Mouse (Mus musculus): ENCODE data around the gene Cpa5. TPM values are rescaled to one million over a fixed set of nuclear protein-coding genes. Genes with fewer than 3 reads are reported as not detected.

Cpa5 gene
- polyA plus RNA-seq (2014; fragmentation: Nextera tagmentation; extraction: Ambion mirVana): 0.10 TPM in 2 replicates

- ATAC-seq (no peak), DNase-seq (ENCODE audit: low spot score) (no peak)
- Histone ChIP-seq H3K9me3 (replicated peaks; ENCODE audit: control insufficient read depth, low read length) (no peaks in the 10 kb centered on the region), H3K4me2 (ENCODE audit: low read length) (no peak within 1 kb of the TSS), H3K36me3 (ENCODE audit: control insufficient read depth, insufficient read depth, low read length) (no peaks in the 10 kb centered on the region), H3K27me3 (replicated peaks; ENCODE audit: control insufficient read depth, insufficient read depth, low read length) (no peaks in the 10 kb centered on the region), H3K4me3 (ENCODE audit: low read depth, low read length) (no peak within 1 kb of the TSS), H3K27ac (ENCODE audit: low read depth, low read length) (no peak within 1 kb of the TSS), H3K4me1 (ENCODE audit: control insufficient read depth, insufficient read depth, low read length) (peaks cover 9% of the 10 kb centered on the region), H3K9ac (ENCODE audit: low read length) (no peak within 1 kb of the TSS)
- 69% methylated on average over 7 of the region's 7 CpGs for WGBS
These were observed at the start of gene Cpa5 for GRCm38 (mm10) chr6:30610710-30611109. TSS of gene Cpa5 (plus strand) at chr6:30611010.

GRCm38 (mm10) chr6:30562132-30562531, 48.7 kb upstream of the Cpa5 start:
- ATAC-seq (no peak), DNase-seq (ENCODE audit: low spot score) (no peak)
- no peaks in the 10 kb centered on the region for H3K4me1 ChIP-seq (ENCODE audit: control insufficient read depth, insufficient read depth, low read length)
- no peaks in the 10 kb centered on the region for H3K36me3 ChIP-seq (ENCODE audit: control insufficient read depth, insufficient read depth, low read length)
- no peak overlapping the region for H3K4me2 ChIP-seq (ENCODE audit: low read length)
- WGBS: 77% methylated on average over 4 of the region's 4 CpGs
- no peaks in the 10 kb centered on the region for H3K9me3 ChIP-seq (replicated peaks; ENCODE audit: control insufficient read depth, low read length)
- no peak overlapping the region for H3K27ac ChIP-seq (ENCODE audit: low read depth, low read length)
- no peaks in the 10 kb centered on the region for H3K27me3 ChIP-seq (replicated peaks; ENCODE audit: control insufficient read depth, insufficient read depth, low read length)
- no peak overlapping the region for H3K4me3 ChIP-seq (ENCODE audit: low read depth, low read length)
- H3K9ac ChIP-seq (ENCODE audit: low read length): no peak overlapping the region

GRCm38 (mm10) chr6:30563575-30563974, 47.2 kb upstream of the Cpa5 start:
- Histone ChIP-seq H3K27me3 (replicated peaks; ENCODE audit: control insufficient read depth, insufficient read depth, low read length) (no peaks in the 10 kb centered on the region), H3K9me3 (replicated peaks; ENCODE audit: control insufficient read depth, low read length) (no peaks in the 10 kb centered on the region), H3K27ac (ENCODE audit: low read depth, low read length) (no peak overlapping the region), H3K4me1 (ENCODE audit: control insufficient read depth, insufficient read depth, low read length) (no peaks in the 10 kb centered on the region), H3K4me2 (ENCODE audit: low read length) (no peak overlapping the region), H3K4me3 (ENCODE audit: low read depth, low read length) (no peak overlapping the region), H3K9ac (ENCODE audit: low read length) (no peak overlapping the region), H3K36me3 (ENCODE audit: control insufficient read depth, insufficient read depth, low read length) (no peaks in the 10 kb centered on the region)
- no peak for ATAC-seq
- 91% methylated on average over 6 of the region's 6 CpGs for WGBS
- no peak for DNase-seq (ENCODE audit: low spot score)

- no peak for ATAC-seq
- 97% methylated on average over 6 of the region's 6 CpGs for WGBS
- H3K27me3 ChIP-seq (replicated peaks; ENCODE audit: control insufficient read depth, insufficient read depth, low read length): no peaks in the 10 kb centered on the region
- H3K9me3 ChIP-seq (replicated peaks; ENCODE audit: control insufficient read depth, low read length): no peaks in the 10 kb centered on the region
- no peaks in the 10 kb centered on the region for H3K4me1 ChIP-seq (ENCODE audit: control insufficient read depth, insufficient read depth, low read length)
- H3K36me3 ChIP-seq (ENCODE audit: control insufficient read depth, insufficient read depth, low read length): no peaks in the 10 kb centered on the region
- H3K4me3 ChIP-seq (ENCODE audit: low read depth, low read length): no peak overlapping the region
- no peak for DNase-seq (ENCODE audit: low spot score)
- H3K9ac ChIP-seq (ENCODE audit: low read length): no peak overlapping the region
- no peak overlapping the region for H3K27ac ChIP-seq (ENCODE audit: low read depth, low read length)
- H3K4me2 ChIP-seq (ENCODE audit: low read length): no peak overlapping the region
These were observed 46.8 kb upstream of the Cpa5 start for GRCm38 (mm10) chr6:30564051-30564450.

GRCm38 (mm10) chr6:30568069-30568468, 42.7 kb upstream of the Cpa5 start, which contains the start of gene Cpa4:
TSS of gene Cpa4 (plus strand) at chr6:30568369.
- H3K9ac ChIP-seq (ENCODE audit: low read length): no peak within 1 kb of the TSS
- no peaks in the 10 kb centered on the region for H3K9me3 ChIP-seq (replicated peaks; ENCODE audit: control insufficient read depth, low read length)
- H3K36me3 ChIP-seq (ENCODE audit: control insufficient read depth, insufficient read depth, low read length): no peaks in the 10 kb centered on the region
- DNase-seq (ENCODE audit: low spot score) (no peak), ATAC-seq (no peak)
- no peaks in the 10 kb centered on the region for H3K27me3 ChIP-seq (replicated peaks; ENCODE audit: control insufficient read depth, insufficient read depth, low read length)
- H3K27ac ChIP-seq (ENCODE audit: low read depth, low read length): no peak within 1 kb of the TSS
- H3K4me2 ChIP-seq (ENCODE audit: low read length): no peak within 1 kb of the TSS
- WGBS: 59% methylated on average over 5 of the region's 5 CpGs
- H3K4me1 ChIP-seq (ENCODE audit: control insufficient read depth, insufficient read depth, low read length): peaks cover 9% of the 10 kb centered on the region
- H3K4me3 ChIP-seq (ENCODE audit: low read depth, low read length): no peak within 1 kb of the TSS

- DNase-seq (ENCODE audit: low spot score): no peak
- Histone ChIP-seq H3K27me3 (replicated peaks; ENCODE audit: control insufficient read depth, insufficient read depth, low read length) (no peaks in the 10 kb centered on the region), H3K36me3 (ENCODE audit: control insufficient read depth, insufficient read depth, low read length) (no peaks in the 10 kb centered on the region), H3K27ac (ENCODE audit: low read depth, low read length) (no peak overlapping the region), H3K9ac (ENCODE audit: low read length) (no peak overlapping the region), H3K9me3 (replicated peaks; ENCODE audit: control insufficient read depth, low read length) (no peaks in the 10 kb centered on the region), H3K4me1 (ENCODE audit: control insufficient read depth, insufficient read depth, low read length) (peaks cover 15% of the 10 kb centered on the region), H3K4me3 (ENCODE audit: low read depth, low read length) (no peak overlapping the region), H3K4me2 (ENCODE audit: low read length) (no peak overlapping the region)
- no peak for ATAC-seq
- WGBS: 92% methylated on average over 10 of the region's 10 CpGs
These were observed 41.5 kb upstream of the Cpa5 start for GRCm38 (mm10) chr6:30569331-30569730.

GRCm38 (mm10) chr6:30570012-30570411, 40.8 kb upstream of the Cpa5 start:
- no peak overlapping the region for H3K4me2 ChIP-seq (ENCODE audit: low read length)
- H3K9me3 ChIP-seq (replicated peaks; ENCODE audit: control insufficient read depth, low read length): no peaks in the 10 kb centered on the region
- WGBS: 98% methylated on average over 5 of the region's 5 CpGs
- no peak overlapping the region for H3K9ac ChIP-seq (ENCODE audit: low read length)
- H3K27me3 ChIP-seq (replicated peaks; ENCODE audit: control insufficient read depth, insufficient read depth, low read length): no peaks in the 10 kb centered on the region
- no peak overlapping the region for H3K4me3 ChIP-seq (ENCODE audit: low read depth, low read length)
- ATAC-seq: no peak
- DNase-seq (ENCODE audit: low spot score): no peak
- H3K27ac ChIP-seq (ENCODE audit: low read depth, low read length): no peak overlapping the region
- H3K4me1 ChIP-seq (ENCODE audit: control insufficient read depth, insufficient read depth, low read length): peaks cover 15% of the 10 kb centered on the region
- no peaks in the 10 kb centered on the region for H3K36me3 ChIP-seq (ENCODE audit: control insufficient read depth, insufficient read depth, low read length)

- Histone ChIP-seq H3K36me3 (ENCODE audit: control insufficient read depth, insufficient read depth, low read length) (no peaks in the 10 kb centered on the region), H3K4me3 (ENCODE audit: low read depth, low read length) (no peak overlapping the region), H3K9ac (ENCODE audit: low read length) (no peak overlapping the region), H3K27me3 (replicated peaks; ENCODE audit: control insufficient read depth, insufficient read depth, low read length) (no peaks in the 10 kb centered on the region), H3K27ac (ENCODE audit: low read depth, low read length) (peak overlapping the region; percentile 78), H3K4me2 (ENCODE audit: low read length) (no peak overlapping the region), H3K9me3 (replicated peaks; ENCODE audit: control insufficient read depth, low read length) (no peaks in the 10 kb centered on the region), H3K4me1 (ENCODE audit: control insufficient read depth, insufficient read depth, low read length) (peaks cover 15% of the 10 kb centered on the region)
- 21% methylated on average over 20 of the region's 20 CpGs for WGBS
- DNase-seq (ENCODE audit: low spot score) (peak; percentile 95), ATAC-seq (peak; percentile 95)
These were observed 38.1 kb upstream of the Cpa5 start for GRCm38 (mm10) chr6:30572456-30573311.

- Histone ChIP-seq H3K4me1 (ENCODE audit: control insufficient read depth, insufficient read depth, low read length) (peaks cover 15% of the 10 kb centered on the region), H3K4me3 (ENCODE audit: low read depth, low read length) (no peak overlapping the region), H3K9me3 (replicated peaks; ENCODE audit: control insufficient read depth, low read length) (no peaks in the 10 kb centered on the region), H3K9ac (ENCODE audit: low read length) (no peak overlapping the region), H3K36me3 (ENCODE audit: control insufficient read depth, insufficient read depth, low read length) (no peaks in the 10 kb centered on the region), H3K27me3 (replicated peaks; ENCODE audit: control insufficient read depth, insufficient read depth, low read length) (no peaks in the 10 kb centered on the region), H3K4me2 (ENCODE audit: low read length) (no peak overlapping the region), H3K27ac (ENCODE audit: low read depth, low read length) (peak overlapping the region; percentile 78)
- DNase-seq (ENCODE audit: low spot score) (no peak), ATAC-seq (no peak)
- 48% methylated on average over 5 of the region's 5 CpGs for WGBS
These were observed 37.4 kb upstream of the Cpa5 start for GRCm38 (mm10) chr6:30573380-30573779.

Measured in forebrain, embryonic 14.5 days (tissue).